Mouse (Mus musculus): Measurements from ENCODE around the gene Trim25. TPM values are rescaled to one million over a fixed set of nuclear protein-coding genes. Genes with fewer than 3 reads are reported as not detected.

The Trim25 gene
- polyA plus RNA-seq, 1 experiment: 80.5 TPM

- Histone ChIP-seq H3K4me1 (replicated peaks; ENCODE audit: control insufficient read depth, insufficient read depth, low read length) (0 out of 2 replicates have a peak, but pooled peaks cover 2% of the 10 kb centered on the region), H3K27me3 (ENCODE audit: control insufficient read depth, insufficient read depth, low read length) (no peaks in the 10 kb centered on the region), H3K36me3 (ENCODE audit: control insufficient read depth, insufficient read depth, low read length) (no peaks in the 10 kb centered on the region), H3K4me3 (ENCODE audit: control insufficient read depth, insufficient read depth, low read length) (peak overlapping the region; percentile 21), H3K27ac (ENCODE audit: control insufficient read depth, insufficient read depth, low read length) (no peak overlapping the region)
- no peak for DNase-seq
- TF ChIP-seq CTCF (IDR thresholded peaks at IDR 0.05; ENCODE audit: borderline replicate concordance, control insufficient read depth, extremely low read depth, insufficient read depth, low read length, poor library complexity): no peak
- no peak for TF ChIP-seq POLR2A (IDR thresholded peaks at IDR 0.05; ENCODE audit: control insufficient read depth, extremely low read depth, insufficient read depth, low read length, poor library complexity)
- WGBS: 4% methylated on average over 4 of the region's 4 CpGs
These were observed 44.4 kb upstream of the Trim25 start for GRCm38 (mm10) chr11:88954803-88955202.

DNA sequence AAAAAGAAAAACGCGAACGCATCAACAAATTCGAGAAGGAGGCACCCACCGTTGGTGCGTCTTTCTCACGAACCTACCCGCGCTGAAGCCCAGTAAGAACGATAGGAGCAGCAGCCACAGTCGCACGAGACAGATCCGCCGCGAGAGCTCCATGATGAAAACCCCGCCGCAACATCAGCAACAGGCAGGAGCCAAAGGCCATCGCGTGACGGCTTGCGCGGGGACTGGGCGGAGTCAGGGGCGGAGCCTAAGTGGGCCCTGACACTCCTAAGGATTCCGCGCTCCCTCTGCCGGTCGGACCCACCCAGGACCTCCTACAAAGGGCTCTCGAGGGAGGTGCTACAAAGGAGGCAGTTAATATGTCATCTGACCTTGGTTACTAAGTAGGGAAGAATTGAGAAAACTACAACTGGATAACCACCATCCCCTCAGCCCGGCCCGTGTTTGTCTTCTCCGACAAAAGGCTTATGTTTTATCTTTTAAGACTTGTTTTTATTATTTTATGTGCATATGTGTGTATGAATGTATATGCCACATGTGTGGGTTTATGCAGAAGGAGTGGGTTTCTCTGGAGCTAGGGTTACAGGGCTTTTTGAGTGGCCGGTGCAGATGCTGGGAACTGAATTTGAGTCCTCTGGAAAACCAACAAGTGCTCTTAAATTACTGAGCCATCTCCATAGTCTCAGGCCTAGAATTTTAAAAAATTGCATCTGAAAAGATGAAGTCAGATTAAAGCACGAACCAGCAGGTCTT lies 43.8 kb upstream of the Trim25 start, which contains the start of gene Scpep1:
Gene Scpep1 (minus strand): TSS at position 249 of the 753 bp plus-strand sequence.
- WGBS: 5% methylated on average over 34 of the region's 34 CpGs
- H3K27ac ChIP-seq (ENCODE audit: control insufficient read depth, insufficient read depth, low read length): no peak within 1 kb of the TSS
- H3K27me3 ChIP-seq (ENCODE audit: control insufficient read depth, insufficient read depth, low read length): no peaks in the 10 kb centered on the region
- 0 out of 2 replicates have a peak, but pooled peaks cover 2% of the 10 kb centered on the region for H3K4me1 ChIP-seq (replicated peaks; ENCODE audit: control insufficient read depth, insufficient read depth, low read length)
- no peaks in the 10 kb centered on the region for H3K36me3 ChIP-seq (ENCODE audit: control insufficient read depth, insufficient read depth, low read length)
- peak within 1 kb of the TSS; percentile 21 for H3K4me3 ChIP-seq (ENCODE audit: control insufficient read depth, insufficient read depth, low read length)
- TF ChIP-seq POLR2A (IDR thresholded peaks at IDR 0.05; ENCODE audit: control insufficient read depth, extremely low read depth, insufficient read depth, low read length, poor library complexity) (no peak), CTCF (IDR thresholded peaks at IDR 0.05; ENCODE audit: borderline replicate concordance, control insufficient read depth, extremely low read depth, insufficient read depth, low read length, poor library complexity) (peak; percentile 66; the same call in 1 of the 2 replicates)
- peak; percentile 99 for DNase-seq

DNA sequence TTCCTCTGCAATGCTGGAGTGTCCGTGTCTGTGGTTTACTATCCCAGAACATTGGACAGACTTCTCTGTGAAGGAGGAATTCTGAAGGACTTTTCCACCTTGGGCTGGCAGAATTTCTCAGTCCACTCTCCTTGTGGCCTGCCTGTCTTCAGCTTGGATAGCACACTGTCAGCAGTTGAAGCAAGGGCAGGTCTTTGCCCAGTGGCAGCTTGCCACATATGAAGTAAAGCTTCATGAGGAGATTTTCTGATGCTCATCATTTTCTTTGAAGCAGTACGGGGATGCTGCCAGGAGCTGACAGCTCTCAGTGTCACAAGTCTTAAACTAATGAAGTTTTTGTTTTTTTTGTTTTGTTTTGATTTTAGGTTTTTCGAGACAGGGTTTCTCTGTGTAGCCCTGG lies 40.3 kb upstream of the Trim25 start:
- H3K4me1 ChIP-seq (replicated peaks; ENCODE audit: control insufficient read depth, insufficient read depth, low read length): no peaks in the 10 kb centered on the region
- H3K36me3 ChIP-seq (ENCODE audit: control insufficient read depth, insufficient read depth, low read length): no peaks in the 10 kb centered on the region
- DNase-seq: no peak
- no peaks in the 10 kb centered on the region for H3K27me3 ChIP-seq (ENCODE audit: control insufficient read depth, insufficient read depth, low read length)
- no peak overlapping the region for H3K27ac ChIP-seq (ENCODE audit: control insufficient read depth, insufficient read depth, low read length)
- TF ChIP-seq CTCF (IDR thresholded peaks at IDR 0.05; ENCODE audit: borderline replicate concordance, control insufficient read depth, extremely low read depth, insufficient read depth, low read length, poor library complexity) (no peak), POLR2A (IDR thresholded peaks at IDR 0.05; ENCODE audit: control insufficient read depth, extremely low read depth, insufficient read depth, low read length, poor library complexity) (no peak)
- WGBS: 81% methylated on average over 3 of the region's 3 CpGs
- no peak overlapping the region for H3K4me3 ChIP-seq (ENCODE audit: control insufficient read depth, insufficient read depth, low read length)

DNA sequence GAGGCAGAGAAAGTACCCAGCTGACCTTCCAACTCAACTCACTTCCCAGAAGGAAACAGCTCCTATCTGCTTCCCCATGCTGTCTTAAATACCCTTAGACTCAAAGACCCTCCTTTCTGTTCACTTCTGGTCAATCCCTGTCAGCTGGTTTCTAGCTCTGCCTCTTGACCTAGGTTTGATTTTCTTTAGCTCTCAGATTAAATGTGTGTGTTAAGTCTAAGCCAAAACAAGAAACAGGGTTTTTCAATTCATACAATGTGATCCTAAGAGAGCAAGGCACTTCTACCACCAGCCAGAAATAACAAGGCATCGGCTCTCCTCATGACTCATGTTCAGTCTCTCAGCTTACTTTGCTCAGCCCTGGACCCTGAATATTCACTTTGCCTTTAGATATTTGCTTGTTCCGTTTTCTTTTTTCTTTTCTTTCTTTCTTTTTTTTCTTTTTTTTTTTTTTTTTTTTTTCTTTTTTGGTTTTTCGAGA lies 32.3 kb upstream of the Trim25 start, which contains the start of gene Elobl:
Gene Elobl (minus strand): TSS at position 51 of the 481 bp plus-strand sequence.
- H3K27ac ChIP-seq (ENCODE audit: control insufficient read depth, insufficient read depth, low read length): no peak within 1 kb of the TSS
- TF ChIP-seq POLR2A (IDR thresholded peaks at IDR 0.05; ENCODE audit: control insufficient read depth, extremely low read depth, insufficient read depth, low read length, poor library complexity): no peak
- TF ChIP-seq CTCF (IDR thresholded peaks at IDR 0.05; ENCODE audit: borderline replicate concordance, control insufficient read depth, extremely low read depth, insufficient read depth, low read length, poor library complexity): no peak
- no peaks in the 10 kb centered on the region for H3K36me3 ChIP-seq (ENCODE audit: control insufficient read depth, insufficient read depth, low read length)
- WGBS: 80% methylated on average over 3 of the region's 3 CpGs
- H3K4me3 ChIP-seq (ENCODE audit: control insufficient read depth, insufficient read depth, low read length): no peak within 1 kb of the TSS
- no peaks in the 10 kb centered on the region for H3K4me1 ChIP-seq (replicated peaks; ENCODE audit: control insufficient read depth, insufficient read depth, low read length)
- DNase-seq: no peak
- H3K27me3 ChIP-seq (ENCODE audit: control insufficient read depth, insufficient read depth, low read length): 0 out of 2 replicates have a peak, but pooled peaks cover 4% of the 10 kb centered on the region

GRCm38 (mm10) chr11:88970202-88970732 lies 28.9 kb upstream of the Trim25 start, which contains the start of gene Coil:
Coil (plus strand) TSS chr11:88970252.
- WGBS: 39% methylated on average over 2 of the region's 2 CpGs
- Histone ChIP-seq H3K36me3 (ENCODE audit: control insufficient read depth, insufficient read depth, low read length) (no peaks in the 10 kb centered on the region), H3K27ac (ENCODE audit: control insufficient read depth, insufficient read depth, low read length) (no peak within 1 kb of the TSS), H3K4me1 (replicated peaks; ENCODE audit: control insufficient read depth, insufficient read depth, low read length) (peaks cover 8% of the 10 kb centered on the region), H3K27me3 (ENCODE audit: control insufficient read depth, insufficient read depth, low read length) (0 out of 2 replicates have a peak, but pooled peaks cover 4% of the 10 kb centered on the region), H3K4me3 (ENCODE audit: control insufficient read depth, insufficient read depth, low read length) (no peak within 1 kb of the TSS)
- TF ChIP-seq POLR2A (IDR thresholded peaks at IDR 0.05; ENCODE audit: control insufficient read depth, extremely low read depth, insufficient read depth, low read length, poor library complexity) (no peak), CTCF (IDR thresholded peaks at IDR 0.05; ENCODE audit: borderline replicate concordance, control insufficient read depth, extremely low read depth, insufficient read depth, low read length, poor library complexity) (no peak)
- no peak for DNase-seq
